Mouse (Mus musculus) kidney, postnatal 14 days (tissue): Measurements from ENCODE around the gene Arsb.
A peak's percentile ranks its signal among the peaks of the same experiment; 100 is the strongest.
"Not testable (repeated sequence)": the region's sequence is repeated elsewhere in the genome, so short reads cannot be mapped to it uniquely, and the experiment has no call there.

Source experiments
- DNase-seq: peaks from one replicate; pipeline ENCODE4 v3.0.0; 2022; ENCODE audit warnings: mixed read lengths

Arsb gene

DNA sequence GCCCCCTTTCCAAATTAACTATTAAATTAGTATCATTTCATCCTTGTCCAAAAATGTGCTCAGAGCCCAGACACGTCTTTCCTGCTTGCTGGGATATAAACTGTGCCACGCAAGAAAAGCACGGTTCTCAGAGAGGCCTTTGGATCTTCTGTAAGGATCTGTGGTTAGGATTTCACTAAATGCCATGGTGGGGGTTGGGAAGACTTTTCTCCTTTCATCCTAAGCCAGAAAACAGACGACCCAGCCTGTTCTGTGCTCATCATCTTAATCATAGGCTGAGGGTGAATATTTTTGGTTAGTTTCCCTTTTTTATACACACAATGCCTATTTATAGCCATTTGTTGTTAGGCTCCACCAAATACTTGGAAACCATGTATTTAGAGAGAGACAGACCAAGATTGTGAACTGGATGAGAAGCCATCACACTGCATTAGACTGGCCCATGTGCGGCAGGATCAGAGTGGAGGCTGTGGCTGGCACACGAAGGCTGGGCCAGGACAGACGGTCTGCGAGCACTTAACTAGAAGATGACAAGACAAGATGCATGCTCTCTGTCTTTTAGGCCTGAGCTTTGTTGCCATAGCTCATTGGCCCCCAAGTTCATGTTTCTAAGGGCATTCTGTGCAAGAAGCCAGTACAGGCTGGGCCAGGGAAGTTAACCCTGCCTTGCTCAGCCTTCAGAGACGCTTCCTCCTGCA, 153.5 kb downstream of the Arsb start:
- no peak for DNase-seq

GRCm38 (mm10) chr13:93930561-93931340, 159.3 kb downstream of the Arsb start:
- DNase-seq: peak; percentile 53

DNA sequence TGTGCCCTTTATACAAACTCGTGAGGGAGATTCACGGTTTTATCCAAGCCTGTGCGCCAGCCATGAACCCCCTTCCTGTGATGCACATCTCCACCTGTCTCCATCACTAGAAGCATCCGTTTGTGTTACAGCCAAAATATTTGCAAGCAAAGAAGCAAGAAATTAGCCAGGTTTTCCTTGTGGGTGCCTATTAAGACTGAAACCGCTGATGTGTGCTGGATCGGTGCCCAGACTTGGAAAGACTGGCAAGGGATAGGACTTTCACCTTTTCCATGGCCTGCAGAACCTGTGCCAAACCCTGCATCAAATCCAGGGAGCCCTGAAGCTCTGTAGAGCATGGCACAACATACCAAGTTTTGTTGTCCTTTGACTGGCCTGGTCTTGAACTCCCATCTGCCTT, 165.0 kb downstream of the Arsb start:
- DNase-seq: peak; percentile 89

DNA sequence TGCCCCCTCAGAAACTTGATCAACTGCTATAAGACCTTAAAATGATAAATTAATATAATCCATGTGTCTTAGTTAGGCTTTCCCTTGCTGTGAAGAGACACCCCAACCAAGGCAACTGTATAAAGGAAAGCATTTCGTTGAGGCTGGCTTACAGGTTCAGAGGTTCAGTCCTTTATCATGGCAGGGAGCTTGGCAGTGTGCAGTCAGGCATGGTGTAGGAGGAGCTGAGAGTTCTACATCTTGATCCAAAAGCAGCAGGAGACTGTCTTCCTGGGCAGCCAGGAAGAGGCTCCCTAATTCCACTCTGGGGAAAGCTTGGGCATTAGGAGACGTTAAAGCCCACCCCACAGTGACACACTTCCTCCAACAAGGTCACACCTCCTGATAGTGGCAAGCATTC, 166.7 kb downstream of the Arsb start:
- DNase-seq: no peak

- peak; percentile 35 for DNase-seq
Measured at GRCm38 (mm10) chr13:93939363-93940127, 168.1 kb downstream of the Arsb start.

- DNase-seq: peak; percentile 64
Measured at GRCm38 (mm10) chr13:93940742-93941531, 169.5 kb downstream of the Arsb start.

GRCm38 (mm10) chr13:93950996-93951395, 179.6 kb downstream of the Arsb start:
- peak; percentile 50 for DNase-seq

GRCm38 (mm10) chr13:93951555-93951954, 180.1 kb downstream of the Arsb start:
- DNase-seq: no peak

DNA sequence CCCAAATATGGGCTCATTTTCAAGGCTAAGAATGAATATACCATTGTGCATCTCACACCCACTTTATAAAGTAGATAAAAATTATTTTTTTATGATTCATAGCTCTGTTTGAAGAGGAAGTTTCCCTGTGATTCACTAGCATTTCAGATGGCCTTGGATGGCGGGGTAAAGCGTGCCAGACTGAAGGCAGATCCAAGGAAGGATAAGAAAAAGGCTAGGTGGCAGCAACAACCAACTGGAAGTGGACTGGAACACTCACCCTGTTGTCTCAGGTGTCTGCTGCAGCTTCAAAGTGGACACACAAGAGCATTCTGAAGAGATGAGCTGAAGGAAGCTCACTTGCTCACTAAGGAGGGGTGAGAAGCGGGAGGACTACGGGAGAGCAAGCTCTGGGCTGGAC, 181.0 kb downstream of the Arsb start:
- DNase-seq: no peak

DNA sequence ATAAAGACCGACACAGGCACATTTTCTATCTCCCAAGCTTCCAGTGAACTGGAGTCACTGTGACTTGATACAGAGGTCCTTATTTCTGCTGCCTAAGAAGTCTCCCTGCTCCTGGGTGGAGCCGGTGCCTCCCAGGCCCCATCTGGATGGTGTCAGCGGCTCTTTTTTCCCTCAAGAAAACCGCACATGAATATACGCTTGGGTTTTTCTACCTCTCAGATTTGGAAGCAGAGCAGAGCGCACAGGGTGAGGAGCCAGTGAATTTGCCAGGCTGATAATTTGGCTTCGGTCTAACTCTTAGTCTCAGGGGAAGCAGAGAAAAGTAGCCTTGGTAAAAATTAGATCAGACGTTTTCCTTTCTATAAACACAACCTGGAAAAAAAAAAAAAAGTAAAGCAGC, 186.5 kb downstream of the Arsb start:
- DNase-seq: no peak

DNA sequence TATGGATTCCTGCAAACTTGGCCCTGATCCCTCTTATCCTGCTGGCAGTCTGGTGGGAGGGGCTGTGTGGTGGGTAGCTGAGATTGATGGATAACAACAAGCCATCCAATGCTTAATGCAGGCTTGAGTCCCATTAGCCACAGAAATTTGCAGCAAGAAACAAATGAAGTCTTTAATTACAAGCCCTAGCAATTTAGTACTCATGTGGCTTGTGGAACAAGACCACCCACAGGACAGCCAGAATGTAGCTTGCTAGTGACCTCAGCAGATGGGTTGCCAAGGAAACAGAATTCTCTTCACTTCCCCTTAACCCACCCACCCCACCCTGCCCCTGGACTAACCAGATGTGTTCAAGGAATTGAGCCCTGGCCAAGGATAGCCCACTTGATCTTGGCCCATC, 194.8 kb downstream of the Arsb start:
- no peak for DNase-seq

- DNase-seq: no peak
Measured at GRCm38 (mm10) chr13:93967138-93967537, 195.7 kb downstream of the Arsb start.

- DNase-seq: no peak
Measured at GRCm38 (mm10) chr13:93970115-93970514, 198.7 kb downstream of the Arsb start.

GRCm38 (mm10) chr13:93972423-93972822, 201.0 kb downstream of the Arsb start:
- DNase-seq: no peak

DNA sequence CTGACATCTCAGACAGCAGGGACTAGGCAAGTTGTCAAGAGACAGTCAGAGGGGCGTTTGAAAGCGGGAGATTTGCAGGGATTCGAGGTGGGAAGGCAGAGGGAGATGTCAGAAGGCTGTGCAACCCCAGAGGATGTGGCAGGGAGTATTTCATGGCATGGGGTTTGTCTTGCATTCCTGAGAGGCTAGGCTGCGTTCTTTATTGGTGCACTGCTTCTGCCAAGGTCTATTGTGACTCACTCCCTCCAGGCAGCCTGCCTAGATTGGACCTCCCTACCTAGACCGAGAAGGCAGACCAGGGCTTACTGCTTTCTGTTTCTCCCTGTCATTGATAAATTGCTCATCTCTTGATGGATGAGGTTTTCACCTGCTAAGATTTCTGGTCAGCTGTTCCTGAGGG, 204.2 kb downstream of the Arsb start:
- no peak for DNase-seq

DNA sequence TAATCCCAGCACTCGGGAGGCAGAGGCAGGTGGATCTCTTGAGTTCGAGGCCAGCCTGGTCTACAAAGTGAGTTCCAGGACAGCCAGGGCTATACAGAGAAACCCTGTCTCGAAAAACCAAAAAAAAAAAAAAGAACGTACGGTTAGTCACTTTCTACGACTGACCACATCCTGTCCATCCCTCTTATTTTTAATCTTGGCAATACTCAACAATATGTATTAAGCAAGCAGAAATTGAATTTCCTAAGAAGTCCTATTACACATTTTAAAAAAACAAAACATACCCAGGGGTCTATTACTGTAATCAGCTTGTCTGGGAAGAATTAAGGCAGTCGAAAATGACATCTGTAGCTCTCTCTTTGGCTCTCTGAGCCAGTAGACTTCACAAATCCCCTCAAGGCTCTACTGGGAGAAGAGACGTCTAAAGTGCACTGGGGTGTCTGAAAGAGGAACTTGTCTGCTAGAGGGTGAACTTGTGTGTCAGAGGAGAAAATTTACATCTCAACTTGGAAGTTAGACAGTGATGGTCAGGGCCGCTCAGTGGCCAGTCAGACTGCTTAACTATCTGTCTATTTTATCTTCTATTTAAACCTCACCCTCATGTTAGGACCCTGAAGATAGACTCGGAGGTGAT, 205.6 kb downstream of the Arsb start:
- no peak for DNase-seq

DNA sequence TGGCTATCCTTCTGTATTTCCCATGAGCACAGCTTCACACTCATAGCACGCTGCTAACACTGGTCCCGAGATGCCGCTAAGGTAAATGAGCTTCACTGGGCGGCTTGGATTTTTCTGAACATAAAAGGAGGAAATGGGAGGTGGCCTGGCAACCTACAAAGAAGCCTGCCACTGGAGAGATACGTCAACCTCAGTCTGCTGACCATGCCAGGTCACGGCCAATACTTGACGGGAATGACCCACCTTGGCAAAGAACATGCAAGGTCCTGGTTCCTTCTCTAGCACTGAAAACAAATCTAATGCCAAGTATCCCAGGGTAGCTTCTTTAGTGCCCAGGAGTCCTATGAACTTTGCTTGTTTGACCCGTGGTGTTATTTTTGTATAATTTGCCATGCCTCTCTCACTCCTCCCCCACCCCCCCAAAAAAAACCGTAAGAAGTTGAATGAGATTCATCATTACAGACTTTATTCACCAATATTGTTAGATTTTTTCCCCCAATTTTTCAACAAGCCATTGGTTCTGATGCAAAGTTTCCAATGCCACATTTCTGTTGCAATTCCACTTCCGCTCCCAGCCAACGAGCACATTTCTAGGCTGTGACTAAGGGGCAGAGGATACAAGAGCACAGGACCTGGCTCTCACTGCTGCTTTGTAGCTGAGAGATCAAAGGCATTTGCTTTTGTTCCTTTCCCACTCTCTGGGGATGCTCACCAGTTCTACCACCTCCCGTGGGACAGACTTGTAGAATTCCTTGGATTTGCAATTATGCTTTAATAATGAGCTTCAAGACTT, 207.5 kb downstream of the Arsb start:
- peak; percentile 20 for DNase-seq

- no peak for DNase-seq
Measured at GRCm38 (mm10) chr13:93979754-93980153, 208.3 kb downstream of the Arsb start.

DNA sequence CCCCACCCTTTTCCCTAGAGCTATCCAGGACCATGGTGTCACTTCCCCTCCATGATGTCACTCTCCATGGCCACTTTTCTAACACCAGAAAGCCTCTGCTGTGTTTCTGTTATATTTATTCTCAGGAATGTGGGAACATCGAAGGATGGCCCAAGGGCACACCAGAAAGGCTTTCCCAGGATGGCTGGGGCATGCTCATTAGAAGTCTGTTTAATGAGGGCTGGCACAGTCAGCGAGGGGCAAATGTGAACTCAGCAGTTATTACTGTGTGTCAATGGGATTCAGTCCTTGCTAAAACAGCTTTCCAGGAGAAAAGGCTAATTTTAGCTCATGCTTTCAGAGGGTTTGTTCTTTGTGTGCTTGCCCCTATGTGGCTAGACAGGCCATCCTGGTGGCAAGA, 213.1 kb downstream of the Arsb start:
- no peak for DNase-seq

DNA sequence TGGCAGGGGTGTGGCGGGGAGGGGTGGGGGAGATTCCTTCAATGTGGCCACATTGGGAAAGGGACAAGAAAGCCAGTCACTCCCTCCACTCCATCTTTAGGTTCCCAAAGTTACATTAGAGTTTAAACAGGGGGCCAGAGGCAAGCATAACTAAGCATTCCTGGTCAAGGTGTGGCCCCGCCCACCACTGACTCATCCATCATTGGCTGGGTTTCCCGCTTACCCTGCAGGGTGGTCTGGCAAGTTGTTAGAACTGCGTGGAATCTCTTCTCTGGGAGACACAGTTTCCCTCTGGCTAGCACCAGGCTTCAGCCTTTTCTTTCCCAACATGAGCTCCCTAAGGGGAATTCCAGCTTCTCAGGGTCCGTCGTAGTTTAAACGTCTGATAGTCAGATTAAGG, 213.8 kb downstream of the Arsb start:
- DNase-seq: no peak

- not testable (repeated sequence) for DNase-seq
Measured at GRCm38 (mm10) chr13:93985750-93986149, 214.3 kb downstream of the Arsb start.
